Mouse (Mus musculus): ENCODE data around the gene Gpx4.
"Not testable (repeated sequence)": the region's sequence is repeated elsewhere in the genome, so short reads cannot be mapped to it uniquely, and the experiment has no call there.

Gpx4 gene

GRCm38 (mm10) chr10:80023758-80024157 lies 23.2 kb upstream of the Gpx4 start:
- no peak for DNase-seq (ENCODE audit: low spot score in 2 of 2)

- DNase-seq (ENCODE audit: low spot score in 2 of 2): no peak
Observed at GRCm38 (mm10) chr10:80024229-80025043, 22.5 kb upstream of the Gpx4 start.

DNA sequence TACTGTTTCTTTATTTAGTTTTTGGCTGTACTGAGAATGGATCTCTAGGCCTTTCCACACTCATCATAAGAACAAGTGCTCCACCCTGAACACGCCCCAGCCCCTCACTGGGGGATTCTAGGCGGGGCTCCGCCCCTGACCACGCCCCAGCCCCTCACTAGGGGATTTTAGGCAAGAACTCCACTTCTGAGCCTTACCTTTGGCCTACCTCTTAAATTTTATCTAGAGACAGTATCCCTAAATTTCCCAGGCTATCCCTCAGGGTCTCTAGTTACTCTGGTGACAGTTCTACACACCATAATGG lies 22.0 kb upstream of the Gpx4 start:
- no peak for DNase-seq (ENCODE audit: low spot score in 2 of 2)

DNA sequence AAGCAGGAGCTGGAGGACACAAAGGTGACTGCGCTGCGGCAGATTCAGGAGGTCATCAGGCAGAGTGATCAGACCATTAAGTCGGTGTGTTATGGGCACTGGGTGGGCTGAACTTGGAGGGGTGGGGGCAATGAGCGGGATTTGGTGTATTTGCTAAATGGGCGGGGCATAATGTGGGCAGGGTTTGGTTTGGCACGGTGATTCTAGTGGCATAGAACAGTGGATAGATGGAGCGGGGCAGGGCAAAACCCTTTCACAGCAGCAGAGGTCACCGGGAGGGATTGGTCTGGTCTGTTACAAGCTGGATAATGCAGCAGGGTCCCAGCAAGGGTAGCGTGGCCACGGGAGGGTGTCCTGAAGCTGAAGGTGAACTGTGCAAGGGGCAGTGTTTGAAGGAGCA lies 21.5 kb upstream of the Gpx4 start:
- DNase-seq (ENCODE audit: low spot score in 2 of 2): no peak

GRCm38 (mm10) chr10:80025889-80026288 lies 21.1 kb upstream of the Gpx4 start:
- DNase-seq (ENCODE audit: low spot score in 2 of 2): no peak

GRCm38 (mm10) chr10:80027681-80028520 lies 19.1 kb upstream of the Gpx4 start:
- DNase-seq (ENCODE audit: low spot score in 2 of 2): no peak

GRCm38 (mm10) chr10:80028521-80028846 lies 18.5 kb upstream of the Gpx4 start:
- DNase-seq (ENCODE audit: low spot score in 2 of 2): no peak

- DNase-seq (ENCODE audit: low spot score in 2 of 2): no peak
Observed at GRCm38 (mm10) chr10:80030191-80030590, 16.8 kb upstream of the Gpx4 start.

GRCm38 (mm10) chr10:80030736-80031135 lies 16.2 kb upstream of the Gpx4 start:
- DNase-seq (ENCODE audit: low spot score in 2 of 2): no peak

DNA sequence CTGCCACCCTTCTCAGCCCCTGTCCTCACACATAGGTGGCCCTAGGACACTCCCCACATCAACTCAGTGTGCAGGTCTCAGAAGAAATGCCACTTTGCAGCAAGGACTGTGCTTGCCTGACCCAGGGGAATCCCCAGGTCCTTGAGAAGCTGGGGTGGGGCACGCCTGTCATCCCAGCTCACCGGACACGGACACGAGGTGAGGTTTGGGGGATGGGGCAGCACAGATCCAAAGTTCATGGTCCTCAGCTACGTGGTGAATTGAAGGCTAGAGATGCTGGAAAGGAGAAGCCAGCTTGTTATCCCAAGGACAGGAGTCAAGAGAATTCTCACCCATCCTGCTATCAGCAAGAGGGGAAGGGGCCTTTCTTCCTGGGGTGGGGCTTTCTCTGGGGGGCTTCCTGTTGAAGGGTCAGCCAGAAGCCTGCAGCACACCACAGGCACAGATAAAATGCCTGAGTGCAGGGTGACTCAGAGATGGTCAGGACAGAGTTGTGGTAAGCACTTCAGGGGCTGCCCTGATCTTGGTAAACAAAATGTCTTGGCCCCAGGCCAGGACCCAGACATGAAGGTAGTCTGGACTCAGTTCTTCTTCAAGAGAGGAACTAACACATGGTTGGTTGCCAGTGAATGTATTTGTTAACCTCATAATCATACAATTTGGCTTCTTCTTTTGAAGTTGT lies 14.0 kb upstream of the Gpx4 start:
- DNase-seq (ENCODE audit: low spot score in 2 of 2): peak in 1 of 2 experiments; percentile 72

DNA sequence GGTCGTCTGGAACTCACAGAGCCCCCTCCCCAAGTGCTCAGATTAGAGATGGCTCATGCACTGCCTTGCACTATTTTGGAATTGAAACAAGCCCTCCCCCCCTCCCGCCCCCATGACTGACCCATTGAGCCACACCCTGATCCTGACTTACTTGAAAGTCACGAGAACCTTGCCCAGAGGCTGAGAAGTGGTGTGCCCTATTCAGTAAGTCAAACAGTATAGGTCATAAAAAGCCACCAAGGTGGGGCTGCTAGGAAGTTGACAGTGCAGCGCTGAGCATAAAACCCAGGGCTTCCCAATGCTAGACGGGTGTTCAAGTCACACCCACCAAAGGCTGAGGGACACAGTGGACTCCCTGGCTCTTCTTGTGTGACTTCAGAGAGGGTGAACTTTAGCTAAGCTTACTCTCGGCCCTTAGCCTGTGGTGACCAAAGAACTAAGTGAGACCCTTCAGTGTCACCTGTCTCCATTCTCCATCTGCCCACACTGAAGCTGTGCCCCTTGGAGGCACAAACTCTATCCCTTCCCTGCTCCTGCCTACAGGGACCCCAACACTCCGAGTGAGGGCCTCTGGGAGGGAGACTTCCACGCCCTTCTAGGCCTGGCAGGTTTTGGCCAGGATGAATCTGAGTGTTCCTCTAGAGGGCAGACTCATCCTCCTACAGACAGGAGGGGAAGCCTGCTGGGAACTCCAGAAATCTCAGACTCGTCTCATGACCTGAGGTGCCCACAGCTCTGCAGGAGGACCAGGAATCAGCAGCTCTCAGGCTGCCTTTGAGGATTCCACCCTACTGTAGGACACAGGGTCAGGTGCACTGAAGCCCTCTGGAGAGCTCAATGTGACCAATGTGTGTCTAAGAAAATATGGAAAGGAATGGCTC lies 13.2 kb upstream of the Gpx4 start:
- DNase-seq (ENCODE audit: low spot score in 2 of 2): peak in 1 of 2 experiments; percentile 37

DNA sequence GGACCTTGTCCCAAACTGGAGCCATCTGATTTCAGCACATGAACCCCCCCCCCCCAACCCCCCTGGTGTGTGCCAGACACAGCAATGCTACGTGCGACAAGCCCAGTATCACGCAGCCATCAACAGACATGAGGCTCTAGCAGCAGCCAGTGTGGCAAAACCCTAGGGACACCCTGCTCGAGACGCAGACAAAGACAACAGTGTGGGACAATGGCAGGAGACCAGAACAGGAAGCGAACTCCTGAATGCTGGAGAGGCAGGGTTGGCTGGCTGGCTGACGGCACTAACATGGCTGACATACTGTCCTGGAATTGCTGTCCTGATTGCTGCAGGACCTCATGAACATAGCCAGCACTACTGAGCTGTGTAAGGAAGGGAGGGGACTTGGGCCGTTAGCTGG lies 11.8 kb upstream of the Gpx4 start:
- DNase-seq (ENCODE audit: low spot score in 2 of 2): no peak

DNA sequence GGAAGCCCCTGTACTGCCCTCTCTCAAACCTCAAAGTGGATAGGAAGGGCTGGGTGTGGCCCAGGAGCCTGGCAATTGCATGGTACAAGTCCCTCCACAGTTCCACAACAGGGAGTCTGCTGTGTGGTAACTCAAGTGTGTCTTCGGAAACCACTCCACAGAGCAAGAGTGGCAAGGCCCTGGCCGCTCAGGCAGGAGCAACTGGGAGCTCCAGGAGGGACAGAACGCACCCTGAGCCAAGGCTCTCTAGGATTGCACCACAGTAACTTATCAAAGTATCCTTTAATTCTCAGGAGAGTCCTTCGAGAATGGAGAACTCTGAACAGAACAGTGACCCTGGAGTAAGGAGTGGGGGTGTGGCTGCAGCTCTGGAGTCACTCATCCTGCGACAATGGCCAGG lies 11.3 kb upstream of the Gpx4 start:
- no peak for DNase-seq (ENCODE audit: low spot score in 2 of 2)

- no peak for DNase-seq (ENCODE audit: low spot score in 2 of 2)
Observed at GRCm38 (mm10) chr10:80036832-80037231, 10.1 kb upstream of the Gpx4 start.

- DNase-seq (ENCODE audit: low spot score in 2 of 2): peak; percentile 90 to 97
Observed at GRCm38 (mm10) chr10:80039559-80039979, 7.4 kb upstream of the Gpx4 start, which contains the start of gene Polr2e. Polr2e (minus strand) TSS chr10:80039795.

DNA sequence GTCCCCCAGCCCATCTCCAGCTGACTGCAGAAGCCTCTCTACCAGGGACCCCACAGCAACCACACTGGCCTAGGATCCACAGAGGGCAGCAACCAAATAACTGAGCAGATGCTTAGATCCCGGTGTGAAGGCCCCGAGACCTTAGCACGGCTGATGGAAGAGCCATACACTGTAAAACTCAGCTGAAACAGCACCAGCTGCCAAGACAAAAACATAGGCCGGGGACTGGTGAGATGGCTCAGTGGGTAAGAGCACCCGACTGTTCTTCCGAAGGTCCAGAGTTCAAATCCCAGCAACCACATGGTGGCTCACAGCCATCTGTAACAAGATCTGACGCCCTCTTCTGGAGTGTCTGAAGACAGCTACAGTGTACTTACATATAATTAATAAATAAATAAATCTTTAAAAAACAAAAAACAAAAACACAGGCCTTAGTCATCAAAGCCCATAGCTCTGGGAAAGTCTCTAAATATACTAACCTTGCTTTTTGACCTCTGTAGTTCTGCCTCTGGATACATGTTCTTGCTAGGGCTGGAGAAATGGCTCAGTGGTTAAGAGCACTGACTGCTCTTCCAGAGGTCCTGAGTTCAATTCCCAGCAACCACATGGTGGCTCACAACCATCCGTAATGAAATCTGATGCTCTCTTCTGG lies 5.4 kb upstream of the Gpx4 start:
- not testable (repeated sequence) for DNase-seq (ENCODE audit: low spot score in 2 of 2)

DNA sequence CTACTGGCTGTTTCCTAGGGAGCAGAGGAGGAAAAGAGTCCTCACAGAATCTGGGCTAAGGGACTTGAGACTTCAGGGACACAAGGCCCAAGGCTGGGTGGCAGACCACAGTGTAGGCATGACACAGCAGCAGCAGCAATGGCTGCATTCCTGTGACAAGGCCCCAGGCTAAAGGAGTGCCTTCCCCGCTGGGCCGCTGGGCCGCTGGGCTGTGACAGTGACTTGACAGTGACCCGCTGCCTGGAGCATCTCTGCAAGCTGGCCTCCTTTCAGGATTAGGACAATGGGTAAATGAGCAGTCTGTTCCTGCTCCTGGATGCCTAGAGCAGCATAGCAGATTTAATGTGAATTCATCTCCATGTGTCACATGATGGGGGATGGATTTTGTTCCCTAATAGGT lies 2.9 kb upstream of the Gpx4 start:
- DNase-seq (ENCODE audit: low spot score in 2 of 2): no peak

DNA sequence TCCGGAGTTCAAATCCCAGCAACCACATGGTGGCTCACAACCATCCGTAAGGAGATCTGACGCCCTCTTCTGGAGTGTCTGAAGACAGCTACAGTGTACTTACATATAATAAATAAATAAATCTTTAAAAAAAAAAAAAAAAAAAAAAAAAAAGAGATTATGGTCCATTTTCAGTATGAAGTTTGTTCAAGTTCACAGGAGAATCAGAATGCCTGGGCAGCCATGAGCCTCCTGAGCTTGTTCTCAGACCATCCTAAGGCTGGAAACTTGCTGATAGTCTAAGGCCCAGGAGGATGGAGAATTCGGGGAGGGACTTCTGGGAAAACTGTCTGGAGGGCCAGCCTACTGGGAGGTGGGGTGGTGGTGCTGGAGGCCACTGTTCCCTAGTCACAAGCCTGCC lies 1.6 kb upstream of the Gpx4 start:
- DNase-seq (ENCODE audit: low spot score in 2 of 2): not testable (repeated sequence)

DNA sequence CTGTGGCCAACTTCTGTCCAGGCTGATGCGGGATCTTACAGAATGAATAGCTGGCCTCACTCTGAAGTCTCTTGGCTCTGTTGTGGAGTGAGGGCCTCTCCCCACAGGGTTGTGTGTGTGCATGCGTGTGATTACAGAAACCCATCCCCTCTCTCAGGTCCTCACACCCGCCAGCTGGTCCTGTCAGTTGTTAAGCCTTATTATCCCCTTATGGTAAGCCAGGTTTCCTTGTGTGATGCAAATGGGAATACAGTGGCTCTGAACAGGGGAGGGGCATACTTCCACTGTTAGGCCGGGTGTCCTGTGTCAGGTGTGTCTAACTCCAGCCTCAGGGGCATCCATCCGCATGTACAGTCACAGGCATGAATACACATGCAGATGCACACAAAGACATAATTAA lies 1.2 kb upstream of the Gpx4 start:
- DNase-seq (ENCODE audit: low spot score in 2 of 2): no peak

DNA sequence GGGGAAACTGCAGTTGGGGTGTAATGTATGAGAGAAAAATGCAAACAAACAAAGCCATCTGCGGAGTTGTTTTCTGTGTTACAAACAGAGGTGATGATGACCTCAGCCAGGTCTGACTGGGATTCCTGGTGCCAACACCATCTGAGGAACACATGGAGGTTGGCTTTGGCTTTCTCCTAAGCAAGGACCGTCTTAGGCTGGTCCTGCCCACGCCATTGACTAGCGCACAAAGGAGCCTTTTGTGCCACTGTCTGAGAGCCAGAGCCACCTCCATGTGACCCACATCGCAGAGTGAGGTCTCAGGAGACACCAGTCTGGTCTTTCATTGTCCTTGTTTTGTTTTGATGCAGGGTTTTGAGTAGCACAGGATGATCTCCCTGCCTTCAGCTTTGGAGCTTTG lies 1.4 kb downstream of the Gpx4 start:
- DNase-seq (ENCODE audit: low spot score in 2 of 2): no peak

DNA sequence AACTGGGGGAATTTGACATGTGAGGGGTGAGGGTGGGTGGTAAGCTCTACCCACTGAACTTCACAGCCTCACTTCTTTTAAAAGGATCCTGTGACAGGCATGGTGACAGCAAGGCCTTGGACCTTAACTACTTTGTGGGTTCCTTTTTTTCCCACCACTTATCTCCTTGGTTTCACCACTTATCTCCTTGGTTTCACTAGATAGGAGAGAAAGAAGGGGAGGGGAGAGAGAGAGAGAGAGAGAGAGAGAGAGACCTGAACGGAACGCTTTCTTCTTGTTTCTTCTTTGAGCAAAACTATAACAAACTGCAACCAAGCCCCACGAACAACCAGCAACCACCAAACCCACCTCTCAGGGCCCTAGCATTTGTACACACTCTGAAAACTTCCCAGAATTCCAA lies 1.9 kb downstream of the Gpx4 start:
- DNase-seq (ENCODE audit: low spot score in 2 of 2): no peak

Data from urinary bladder, adult 18-20 months (tissue).